Mouse (Mus musculus): ENCODE measurements around the gene Rgs2. TPM values are rescaled to one million over a fixed set of nuclear protein-coding genes. Genes with fewer than 3 reads are reported as not detected.

The Rgs2 gene
- polyA plus RNA-seq, 1 experiment from 2014 or later: 81.3 TPM

DNA sequence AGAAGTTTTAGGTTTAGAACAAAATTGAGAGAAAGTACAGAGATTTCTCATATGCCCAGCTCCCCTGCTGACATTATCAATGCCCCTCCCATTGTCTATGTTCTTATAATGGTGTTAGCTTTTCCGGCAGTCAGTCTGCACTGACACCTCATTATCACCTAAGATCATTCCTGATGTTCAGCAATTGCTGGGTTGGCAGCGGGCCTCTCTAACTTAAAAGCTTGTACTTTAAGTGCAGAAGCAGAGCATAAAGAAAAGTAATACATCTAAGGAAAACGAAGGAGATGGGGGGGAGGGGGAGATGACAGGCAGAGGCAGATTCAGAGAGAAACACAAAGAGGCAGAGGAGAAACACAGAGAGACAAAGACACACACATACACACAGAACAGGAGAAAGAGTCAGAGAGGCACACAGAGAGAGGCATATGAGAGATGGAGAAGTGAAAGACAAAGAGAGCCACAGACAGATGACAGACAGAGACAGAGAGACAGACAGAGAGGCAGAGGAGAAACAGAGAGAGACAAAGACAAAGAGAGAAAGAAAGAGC, 21.1 kb downstream of the Rgs2 start:
- Histone ChIP-seq H3K4me2 (replicated peaks) (no peak overlapping the region), H3K4me1 (no peaks in the 10 kb centered on the region), H3K9ac (no peak overlapping the region), H3K36me3 (no peaks in the 10 kb centered on the region), H3K27me3 (no peaks in the 10 kb centered on the region), H3K4me3 (no peak overlapping the region), H3K9me3 (no peaks in the 10 kb centered on the region), H3K27ac (no peak overlapping the region)
- no peak for ATAC-seq (ENCODE audit: insufficient number of reproducible peaks, insufficient read depth, low FRiP score, low TSS enrichment)
- WGBS: 54% methylated on average over 3 of the region's 3 CpGs

- WGBS: 54% methylated on average over 2 of the region's 2 CpGs
- H3K36me3 ChIP-seq: no peaks in the 10 kb centered on the region
- ATAC-seq (ENCODE audit: insufficient number of reproducible peaks, insufficient read depth, low FRiP score, low TSS enrichment): 0 out of 2 replicates have a peak, but pooled peaks have one; percentile 15
- H3K9ac ChIP-seq: no peak overlapping the region
- no peaks in the 10 kb centered on the region for H3K4me1 ChIP-seq
- no peak overlapping the region for H3K27ac ChIP-seq
- no peaks in the 10 kb centered on the region for H3K9me3 ChIP-seq
- no peaks in the 10 kb centered on the region for H3K27me3 ChIP-seq
- no peak overlapping the region for H3K4me2 ChIP-seq (replicated peaks)
- no peak overlapping the region for H3K4me3 ChIP-seq
These were observed 21.7 kb downstream of the Rgs2 start for GRCm38 (mm10) chr1:143982085-143982764.

DNA sequence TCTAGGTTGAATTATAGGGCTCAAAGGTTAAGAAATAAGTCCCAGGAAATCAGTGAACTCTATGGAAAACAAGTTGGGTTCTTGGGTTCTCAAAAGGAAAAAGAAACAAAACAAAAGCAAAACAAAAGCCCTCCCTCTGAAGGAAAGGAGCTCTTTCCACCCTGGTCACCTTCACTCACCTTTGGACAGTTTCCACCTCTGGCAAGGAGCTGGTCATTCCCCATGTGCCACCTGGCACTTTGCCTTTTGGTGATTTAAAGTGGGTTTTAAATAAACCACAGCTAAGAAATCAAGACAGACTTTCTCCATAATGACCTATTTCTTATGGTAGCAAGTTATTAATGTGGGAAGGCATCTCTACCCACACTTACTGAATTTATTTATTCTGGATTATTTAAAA, 23.1 kb downstream of the Rgs2 start:
- H3K4me1 ChIP-seq: no peaks in the 10 kb centered on the region
- no peak overlapping the region for H3K27ac ChIP-seq
- no peak overlapping the region for H3K4me2 ChIP-seq (replicated peaks)
- no peak overlapping the region for H3K4me3 ChIP-seq
- no peaks in the 10 kb centered on the region for H3K9me3 ChIP-seq
- no peaks in the 10 kb centered on the region for H3K36me3 ChIP-seq
- H3K27me3 ChIP-seq: no peaks in the 10 kb centered on the region
- no peak for ATAC-seq (ENCODE audit: insufficient number of reproducible peaks, insufficient read depth, low FRiP score, low TSS enrichment)
- no peak overlapping the region for H3K9ac ChIP-seq

- no peak overlapping the region for H3K27ac ChIP-seq
- no peak overlapping the region for H3K4me2 ChIP-seq (replicated peaks)
- H3K9ac ChIP-seq: no peak overlapping the region
- H3K27me3 ChIP-seq: no peaks in the 10 kb centered on the region
- no peaks in the 10 kb centered on the region for H3K4me1 ChIP-seq
- no peaks in the 10 kb centered on the region for H3K36me3 ChIP-seq
- H3K4me3 ChIP-seq: no peak overlapping the region
- 91% methylated on average over 2 of the region's 2 CpGs for WGBS
- no peak for ATAC-seq (ENCODE audit: insufficient number of reproducible peaks, insufficient read depth, low FRiP score, low TSS enrichment)
- no peaks in the 10 kb centered on the region for H3K9me3 ChIP-seq
These were observed 29.3 kb downstream of the Rgs2 start for GRCm38 (mm10) chr1:143974637-143975036.

- no peak overlapping the region for H3K4me3 ChIP-seq
- H3K27ac ChIP-seq: no peak overlapping the region
- no peak for ATAC-seq (ENCODE audit: insufficient number of reproducible peaks, insufficient read depth, low FRiP score, low TSS enrichment)
- no peaks in the 10 kb centered on the region for H3K27me3 ChIP-seq
- no peak overlapping the region for H3K4me2 ChIP-seq (replicated peaks)
- WGBS: 80% methylated on average over 3 of the region's 3 CpGs
- H3K9ac ChIP-seq: no peak overlapping the region
- H3K9me3 ChIP-seq: no peaks in the 10 kb centered on the region
- H3K36me3 ChIP-seq: no peaks in the 10 kb centered on the region
- H3K4me1 ChIP-seq: no peaks in the 10 kb centered on the region
These were observed 41.7 kb downstream of the Rgs2 start for GRCm38 (mm10) chr1:143962301-143962700.

DNA sequence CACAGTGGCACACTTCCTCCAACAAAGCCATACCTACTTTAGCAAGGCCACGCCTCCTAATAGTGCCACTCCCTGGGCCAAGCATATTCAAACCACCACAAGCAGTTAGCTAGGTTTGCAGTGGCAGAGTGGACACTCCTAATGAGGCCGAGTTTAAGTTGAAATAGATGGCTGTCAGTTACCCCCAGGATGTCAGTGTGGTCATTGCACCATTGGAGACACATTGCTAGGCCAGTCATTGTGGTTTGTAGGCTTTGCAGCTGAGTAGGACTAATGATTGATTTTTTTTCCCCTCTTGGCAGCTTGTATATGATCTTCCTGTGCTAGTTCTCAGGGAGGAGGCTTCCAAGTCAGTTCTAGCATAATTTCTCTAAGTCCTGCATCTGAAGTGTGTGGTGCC, 43.6 kb downstream of the Rgs2 start:
- Histone ChIP-seq H3K36me3 (no peaks in the 10 kb centered on the region), H3K4me1 (no peaks in the 10 kb centered on the region), H3K27ac (no peak overlapping the region), H3K4me3 (no peak overlapping the region), H3K27me3 (no peaks in the 10 kb centered on the region), H3K9me3 (no peaks in the 10 kb centered on the region), H3K4me2 (replicated peaks) (no peak overlapping the region), H3K9ac (no peak overlapping the region)
- WGBS: 79% methylated on average over 2 of the region's 2 CpGs
- ATAC-seq (ENCODE audit: insufficient number of reproducible peaks, insufficient read depth, low FRiP score, low TSS enrichment): no peak

- H3K4me2 ChIP-seq (replicated peaks): no peak overlapping the region
- WGBS: 74% methylated on average over 1 of the region's 1 CpGs
These were observed 47.9 kb downstream of the Rgs2 start for GRCm38 (mm10) chr1:143956090-143956489.

DNA sequence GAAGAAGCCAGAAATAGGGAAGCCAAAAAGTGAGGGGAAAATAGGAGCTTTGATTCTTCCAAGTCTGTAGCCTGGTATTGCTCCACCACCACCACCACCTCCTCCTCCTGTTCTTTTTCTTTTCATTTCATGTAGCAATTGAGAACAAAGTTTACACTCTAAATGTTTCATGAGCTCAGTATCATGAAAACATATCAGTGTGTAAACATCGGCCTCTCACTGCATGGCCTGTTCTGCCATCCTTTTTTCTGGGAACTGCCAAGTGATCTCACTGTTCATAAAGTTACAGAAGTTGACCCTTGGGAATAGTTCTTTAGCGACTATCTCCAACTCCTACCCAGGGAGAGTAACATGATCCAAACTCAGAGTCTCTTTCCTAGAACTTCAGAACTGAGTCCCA, 51.1 kb downstream of the Rgs2 start:
- H3K4me3 ChIP-seq: no peak overlapping the region
- H3K27ac ChIP-seq: no peak overlapping the region
- H3K9me3 ChIP-seq: no peaks in the 10 kb centered on the region
- no peaks in the 10 kb centered on the region for H3K4me1 ChIP-seq
- WGBS: 63% methylated on average over 2 of the region's 2 CpGs
- no peaks in the 10 kb centered on the region for H3K36me3 ChIP-seq
- H3K9ac ChIP-seq: no peak overlapping the region
- H3K27me3 ChIP-seq: no peaks in the 10 kb centered on the region
- no peak for ATAC-seq (ENCODE audit: insufficient number of reproducible peaks, insufficient read depth, low FRiP score, low TSS enrichment)
- H3K4me2 ChIP-seq (replicated peaks): no peak overlapping the region

More at GRCm38 (mm10) chr1:143956090-143956489, 47.9 kb downstream of the Rgs2 start:
- H3K9ac ChIP-seq: no peak overlapping the region
- no peaks in the 10 kb centered on the region for H3K4me1 ChIP-seq
- no peak for ATAC-seq (ENCODE audit: insufficient number of reproducible peaks, insufficient read depth, low FRiP score, low TSS enrichment)
- H3K27ac ChIP-seq: no peak overlapping the region
- H3K4me3 ChIP-seq: no peak overlapping the region
- H3K27me3 ChIP-seq: no peaks in the 10 kb centered on the region
- no peaks in the 10 kb centered on the region for H3K36me3 ChIP-seq
- no peaks in the 10 kb centered on the region for H3K9me3 ChIP-seq

Other genes starting within 250 kb of the Rgs2 start
- gene Trove2, start 227.1 kb downstream of the Rgs2 start, polyA plus RNA-seq (2016; fragmentation: Nextera tagmentation; extraction: Ambion mirVana): 29.3 and 34.1 TPM in 2 replicates
- gene Uchl5, start 226.9 kb downstream of the Rgs2 start, polyA plus RNA-seq (2016; fragmentation: Nextera tagmentation; extraction: Ambion mirVana): 78.3 and 81.0 TPM in 2 replicates
- gene Rgs13, start 173.2 kb upstream of the Rgs2 start, polyA plus RNA-seq (2016; fragmentation: Nextera tagmentation; extraction: Ambion mirVana): 0.14 TPM in 1 of 2 replicates, not detected in the other
- gene Rgs1, start 245.1 kb upstream of the Rgs2 start, polyA plus RNA-seq (2016; fragmentation: Nextera tagmentation; extraction: Ambion mirVana): 0.28 TPM in 1 of 2 replicates, not detected in the other

All from embryonic facial prominence, embryonic 12.5 days (tissue).